Mouse (Mus musculus) splenic B cell, adult 2 months (primary cell): Measurements from ENCODE around the gene Tarbp1.

Experiments used
- DNase-seq: peaks from one replicate; pipeline ENCODE4 v3.0.0-alpha.2; 2011; ENCODE audit warnings: low read depth, low spot score
- H3K27me3 ChIP-seq: 2 replicates; pipeline ENCODE4 v1.6.1; 2012; ENCODE audit warnings: mild to moderate bottlenecking, low read length, moderate library complexity, mixed read lengths; ENCODE audit not compliant: control insufficient read depth, poor library complexity, insufficient read depth, severe bottlenecking
- H3K36me3 ChIP-seq: 2 replicates; pipeline ENCODE4 v1.6.1; 2012; ENCODE audit warnings: mild to moderate bottlenecking, low read length, moderate library complexity, mixed read lengths; ENCODE audit not compliant: control insufficient read depth, poor library complexity, insufficient read depth, severe bottlenecking

Gene Tarbp1

GRCm38 (mm10) chr8:126474299-126475187 is at the start of gene Tarbp1:
Tarbp1 (minus strand) TSS chr8:126475065.
- DNase-seq = peak; percentile 94
- Histone ChIP-seq H3K27me3 (no peaks in the 10 kb centered on the region), H3K36me3 (0 out of 2 replicates have a peak, but pooled peaks cover 2% of the 10 kb centered on the region)

- Histone ChIP-seq H3K36me3 (no peaks in the 10 kb centered on the region), H3K27me3 (no peaks in the 10 kb centered on the region)
- no peak for DNase-seq
Observed at GRCm38 (mm10) chr8:126524233-126524985, 49.5 kb upstream of the Tarbp1 start.

- no peaks in the 10 kb centered on the region for H3K27me3 ChIP-seq
- DNase-seq = no peak
- H3K36me3 ChIP-seq = no peaks in the 10 kb centered on the region
Observed at GRCm38 (mm10) chr8:126523060-126523574, 48.3 kb upstream of the Tarbp1 start.

- H3K36me3 ChIP-seq = no peaks in the 10 kb centered on the region
- peak; percentile 30 for DNase-seq
- no peaks in the 10 kb centered on the region for H3K27me3 ChIP-seq
Observed at GRCm38 (mm10) chr8:126519447-126519975, 44.6 kb upstream of the Tarbp1 start.

GRCm38 (mm10) chr8:126516620-126517577 is 42.0 kb upstream of the Tarbp1 start:
- Histone ChIP-seq H3K27me3 (no peaks in the 10 kb centered on the region), H3K36me3 (no peaks in the 10 kb centered on the region)
- peak; percentile 29 for DNase-seq

GRCm38 (mm10) chr8:126514011-126514964 is 39.4 kb upstream of the Tarbp1 start:
- DNase-seq = no peak
- Histone ChIP-seq H3K27me3 (no peaks in the 10 kb centered on the region), H3K36me3 (no peaks in the 10 kb centered on the region)

- no peak for DNase-seq
- Histone ChIP-seq H3K27me3 (no peaks in the 10 kb centered on the region), H3K36me3 (no peaks in the 10 kb centered on the region)
Observed at GRCm38 (mm10) chr8:126510866-126511265, 36.0 kb upstream of the Tarbp1 start.

- Histone ChIP-seq H3K27me3 (no peaks in the 10 kb centered on the region), H3K36me3 (no peaks in the 10 kb centered on the region)
- no peak for DNase-seq
Observed at GRCm38 (mm10) chr8:126509635-126510034, 34.8 kb upstream of the Tarbp1 start.

GRCm38 (mm10) chr8:126508871-126509586 is 34.2 kb upstream of the Tarbp1 start:
- DNase-seq = no peak
- H3K27me3 ChIP-seq = no peaks in the 10 kb centered on the region
- H3K36me3 ChIP-seq = no peaks in the 10 kb centered on the region

GRCm38 (mm10) chr8:126508221-126508620 is 33.4 kb upstream of the Tarbp1 start:
- DNase-seq = no peak
- Histone ChIP-seq H3K27me3 (no peaks in the 10 kb centered on the region), H3K36me3 (no peaks in the 10 kb centered on the region)

- no peak for DNase-seq
- Histone ChIP-seq H3K36me3 (no peaks in the 10 kb centered on the region), H3K27me3 (no peaks in the 10 kb centered on the region)
Observed at GRCm38 (mm10) chr8:126504492-126505182, 29.8 kb upstream of the Tarbp1 start.

- DNase-seq = peak; percentile 54
- Histone ChIP-seq H3K36me3 (no peaks in the 10 kb centered on the region), H3K27me3 (no peaks in the 10 kb centered on the region)
Observed at GRCm38 (mm10) chr8:126502722-126503121, 27.9 kb upstream of the Tarbp1 start.
